Mouse (Mus musculus): ENCODE results near the gene Evl.

DNA sequence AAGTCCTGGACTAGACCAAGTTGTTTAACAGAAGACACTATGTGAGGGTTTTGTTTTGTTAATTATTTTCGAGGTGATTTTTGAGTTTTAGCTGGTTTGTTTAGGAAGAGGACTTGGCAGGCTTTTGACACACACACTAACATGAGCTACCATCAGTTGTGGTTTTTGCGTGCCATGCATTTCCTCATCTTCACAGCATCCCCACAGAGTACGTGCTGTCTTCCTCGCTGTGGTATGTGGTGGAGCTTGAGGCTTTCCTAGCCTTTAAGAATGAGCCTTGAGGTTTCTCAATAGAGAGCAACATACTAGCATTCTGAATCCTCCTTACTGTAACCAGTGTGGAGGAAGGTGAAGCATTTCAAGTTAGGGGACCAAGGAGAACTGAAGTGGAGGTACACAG, 46.3 kb downstream of the Evl start:
- TF ChIP-seq HCFC1 (IDR thresholded peaks at IDR 0.05; ENCODE audit: borderline replicate concordance, insufficient read depth, low read length) (no peak), CHD2 (IDR thresholded peaks at IDR 0.05; ENCODE audit: low read depth, low read length) (no peak), ZC3H11A (IDR thresholded peaks at IDR 0.05; ENCODE audit: borderline replicate concordance, low read depth, low read length) (no peak), ZNF384 (IDR thresholded peaks at IDR 0.05; ENCODE audit: low read depth, low read length) (no peak)
